Mouse (Mus musculus): ENCODE measurements around the gene Celf1. TPM values are rescaled to one million over a fixed set of nuclear protein-coding genes. Genes with fewer than 3 reads are reported as not detected.

Gene Celf1
- polyA plus RNA-seq, 1 experiment from 2014 or later: 119 TPM

DNA sequence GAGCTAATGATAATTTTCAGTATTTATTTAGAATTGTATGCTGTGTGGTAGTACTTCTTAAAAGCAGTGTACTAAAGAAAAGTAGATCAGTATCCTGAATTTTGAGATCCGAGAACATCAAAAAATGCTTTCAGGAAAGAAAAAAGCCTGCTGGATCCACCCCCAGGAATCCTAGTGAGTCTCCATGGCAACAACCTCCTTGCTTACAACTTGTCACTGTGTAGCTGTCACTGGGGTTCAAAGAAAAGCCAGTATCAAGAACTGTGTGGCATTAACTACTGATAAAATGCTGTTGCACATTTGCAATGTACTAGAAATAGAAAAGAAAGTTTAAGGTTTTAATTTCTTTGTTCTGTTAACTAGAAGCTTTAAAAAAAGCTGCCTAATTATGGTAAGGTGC, 15.9 kb downstream of the Celf1 start:
- DNase-seq (ENCODE audit: low spot score): no peak
- Histone ChIP-seq H3K27me3 (ENCODE audit: control insufficient read depth, insufficient read depth, low read length) (no peaks in the 10 kb centered on the region), H3K4me1 (replicated peaks; ENCODE audit: control insufficient read depth, insufficient read depth, low read length) (peaks cover 5% of the 10 kb centered on the region; the same call in 1 of the 2 replicates), H3K27ac (ENCODE audit: low read depth, low read length) (0 out of 2 replicates have a peak overlapping the region, but pooled peaks have one; percentile 15), H3K4me3 (ENCODE audit: low read depth, low read length) (no peak overlapping the region), H3K4me2 (ENCODE audit: low read depth, low read length, severe bottlenecking) (no peak overlapping the region), H3K36me3 (ENCODE audit: control insufficient read depth, insufficient read depth, low read length) (no peaks in the 10 kb centered on the region), H3K9me3 (ENCODE audit: control insufficient read depth, low read length) (no peaks in the 10 kb centered on the region), H3K9ac (ENCODE audit: low read length) (no peak overlapping the region)
- WGBS: 15% methylated on average over 1 of the region's 1 CpGs
- ATAC-seq (replicated peaks; ENCODE audit: low FRiP score): peak; percentile 63; the same call in 1 of the 2 replicates

DNA sequence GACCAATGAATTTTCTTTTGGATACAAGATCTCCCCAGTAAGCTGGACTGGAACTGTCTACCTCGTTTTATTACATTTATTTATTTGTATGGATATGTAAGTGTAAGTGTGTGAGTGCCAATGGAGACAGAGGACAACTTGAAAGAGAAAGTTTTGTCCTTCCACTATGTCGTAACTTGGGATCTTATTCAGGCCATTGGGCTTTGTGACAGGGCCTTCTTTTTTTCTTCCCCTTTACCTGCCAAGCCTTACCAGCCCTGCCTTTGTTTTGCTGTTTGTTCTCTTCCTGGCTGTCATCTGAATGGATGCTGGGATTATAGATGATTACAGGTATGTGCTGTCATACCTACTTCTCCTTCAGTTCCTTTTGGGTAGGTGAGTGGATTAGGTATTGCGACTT, 18.7 kb downstream of the Celf1 start:
- no peak for ATAC-seq (replicated peaks; ENCODE audit: low FRiP score)
- Histone ChIP-seq H3K27ac (ENCODE audit: low read depth, low read length) (no peak overlapping the region), H3K9me3 (ENCODE audit: control insufficient read depth, low read length) (no peaks in the 10 kb centered on the region), H3K4me1 (replicated peaks; ENCODE audit: control insufficient read depth, insufficient read depth, low read length) (peaks cover 5% of the 10 kb centered on the region; the same call in 1 of the 2 replicates), H3K27me3 (ENCODE audit: control insufficient read depth, insufficient read depth, low read length) (no peaks in the 10 kb centered on the region), H3K4me3 (ENCODE audit: low read depth, low read length) (no peak overlapping the region), H3K36me3 (ENCODE audit: control insufficient read depth, insufficient read depth, low read length) (no peaks in the 10 kb centered on the region), H3K9ac (ENCODE audit: low read length) (no peak overlapping the region), H3K4me2 (ENCODE audit: low read depth, low read length, severe bottlenecking) (no peak overlapping the region)
- WGBS: 90% methylated on average over 3 of the region's 3 CpGs
- DNase-seq (ENCODE audit: low spot score): no peak

DNA sequence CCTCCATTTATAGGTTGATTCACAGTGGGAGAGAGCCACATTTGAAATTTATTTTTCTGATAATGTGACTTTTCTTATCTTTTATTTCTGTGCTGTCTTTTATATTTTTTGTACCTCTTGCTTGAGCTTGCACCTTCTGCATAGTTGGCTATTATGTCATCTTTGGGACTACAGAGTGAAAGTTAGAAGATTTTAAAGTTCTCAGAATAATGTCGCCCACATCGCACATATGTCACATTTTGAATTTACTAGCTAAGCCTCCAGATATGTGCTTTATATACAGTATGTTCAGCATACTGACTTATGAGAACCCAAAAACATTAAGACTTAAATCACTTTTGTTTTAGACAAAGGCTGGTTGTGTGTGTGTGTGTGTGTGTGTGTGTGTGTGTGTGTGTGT, 19.8 kb downstream of the Celf1 start:
- Histone ChIP-seq H3K4me3 (ENCODE audit: low read depth, low read length) (no peak overlapping the region), H3K4me2 (ENCODE audit: low read depth, low read length, severe bottlenecking) (no peak overlapping the region), H3K4me1 (replicated peaks; ENCODE audit: control insufficient read depth, insufficient read depth, low read length) (peaks cover 8% of the 10 kb centered on the region), H3K36me3 (ENCODE audit: control insufficient read depth, insufficient read depth, low read length) (no peaks in the 10 kb centered on the region), H3K27ac (ENCODE audit: low read depth, low read length) (no peak overlapping the region), H3K9me3 (ENCODE audit: control insufficient read depth, low read length) (no peaks in the 10 kb centered on the region), H3K27me3 (ENCODE audit: control insufficient read depth, insufficient read depth, low read length) (no peaks in the 10 kb centered on the region), H3K9ac (ENCODE audit: low read length) (no peak overlapping the region)
- no peak for ATAC-seq (replicated peaks; ENCODE audit: low FRiP score)
- DNase-seq (ENCODE audit: low spot score): no peak
- WGBS: 95% methylated on average over 2 of the region's 2 CpGs

DNA sequence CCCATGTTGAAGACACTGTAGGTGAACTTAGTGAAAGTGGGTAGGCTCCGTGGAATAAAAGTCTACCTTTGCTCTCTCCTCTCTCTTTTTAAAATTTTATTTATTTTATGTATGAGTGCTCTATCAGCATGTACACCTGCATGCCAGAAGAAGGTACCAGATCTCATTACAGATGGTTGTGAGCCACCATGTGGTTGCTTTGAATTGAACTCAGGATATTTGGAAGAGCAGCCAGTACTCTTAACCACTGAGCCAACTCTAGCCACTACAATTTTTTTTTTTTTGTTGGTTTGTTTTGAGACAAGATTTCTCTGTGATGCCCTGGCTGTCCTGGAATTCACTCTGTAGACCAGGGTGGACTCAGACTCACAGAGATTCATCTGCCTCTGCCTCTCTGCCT, 23.1 kb downstream of the Celf1 start:
- Histone ChIP-seq H3K4me1 (replicated peaks; ENCODE audit: control insufficient read depth, insufficient read depth, low read length) (peaks cover 3% of the 10 kb centered on the region; the same call in 1 of the 2 replicates), H3K9me3 (ENCODE audit: control insufficient read depth, low read length) (no peaks in the 10 kb centered on the region), H3K27ac (ENCODE audit: low read depth, low read length) (no peak overlapping the region), H3K27me3 (ENCODE audit: control insufficient read depth, insufficient read depth, low read length) (no peaks in the 10 kb centered on the region), H3K9ac (ENCODE audit: low read length) (no peak overlapping the region), H3K4me3 (ENCODE audit: low read depth, low read length) (no peak overlapping the region), H3K4me2 (ENCODE audit: low read depth, low read length, severe bottlenecking) (no peak overlapping the region), H3K36me3 (ENCODE audit: control insufficient read depth, insufficient read depth, low read length) (no peaks in the 10 kb centered on the region)
- WGBS: 91% methylated on average over 1 of the region's 1 CpGs
- no peak for DNase-seq (ENCODE audit: low spot score)
- no peak for ATAC-seq (replicated peaks; ENCODE audit: low FRiP score)

DNA sequence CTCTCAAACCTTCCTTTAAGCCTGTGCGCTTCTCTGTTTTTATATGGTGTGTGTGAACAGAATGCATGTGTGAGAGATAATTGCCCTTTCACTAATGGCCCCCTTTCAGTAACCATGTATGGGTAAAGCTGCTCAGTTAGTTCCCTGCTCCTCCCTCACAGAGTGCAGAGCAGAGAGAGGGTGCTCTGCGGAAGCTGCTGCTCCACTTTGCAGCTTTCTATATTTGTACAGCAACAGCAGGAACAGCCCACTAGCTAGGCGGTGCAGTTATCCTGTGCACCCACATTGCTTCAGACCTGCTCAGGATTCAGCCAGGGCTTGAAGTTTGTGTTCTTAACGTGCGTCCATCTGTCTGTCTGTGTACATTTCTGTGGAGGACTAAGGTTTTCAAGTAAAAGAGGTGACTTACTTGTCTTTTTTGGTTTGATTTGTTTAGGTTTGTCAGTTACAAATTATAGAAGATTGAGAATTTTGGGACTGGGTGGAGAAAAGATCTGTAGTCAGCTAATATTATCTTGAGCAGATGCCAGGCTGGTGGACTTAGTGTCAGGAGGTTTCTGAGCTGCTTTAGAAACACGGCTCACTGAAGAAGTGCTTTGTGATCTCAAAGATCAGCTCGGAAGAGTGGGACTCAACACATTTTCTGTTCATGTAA, 24.8 kb downstream of the Celf1 start:
- no peak overlapping the region for H3K27ac ChIP-seq (ENCODE audit: low read depth, low read length)
- 80% methylated on average over 7 of the region's 7 CpGs for WGBS
- ATAC-seq (replicated peaks; ENCODE audit: low FRiP score): no peak

DNA sequence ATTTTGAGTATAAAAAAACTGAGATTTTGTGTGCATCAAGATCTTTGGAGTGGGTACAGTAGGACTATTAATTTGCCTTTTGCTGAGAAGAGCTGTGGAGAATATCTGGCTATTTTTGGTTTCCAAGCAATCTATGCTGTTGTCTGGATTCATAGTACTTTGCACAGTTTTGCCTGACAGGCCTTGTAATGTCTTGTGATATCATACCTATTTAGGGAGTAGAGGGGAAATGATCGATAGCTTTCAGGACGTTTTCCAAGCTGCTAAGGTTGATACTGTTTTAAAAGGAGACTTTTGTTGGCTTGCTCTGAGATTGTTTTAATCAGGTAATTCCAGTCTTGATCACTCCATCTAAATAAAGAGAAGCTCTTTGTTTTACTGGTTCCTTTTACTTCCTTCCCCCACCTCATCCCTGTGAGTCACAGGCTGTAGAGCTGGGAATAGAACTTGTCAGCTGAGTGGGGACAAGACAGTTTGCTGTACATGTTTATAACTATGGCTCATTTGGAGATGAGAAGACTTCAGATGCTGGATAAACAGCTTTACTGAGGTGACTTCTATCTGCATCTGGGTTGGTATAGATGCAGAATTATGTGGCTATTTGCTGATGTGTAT, 25.4 kb downstream of the Celf1 start:
- WGBS: 90% methylated on average over 2 of the region's 2 CpGs
- peaks cover 3% of the 10 kb centered on the region; the same call in 1 of the 2 replicates for H3K4me1 ChIP-seq (replicated peaks; ENCODE audit: control insufficient read depth, insufficient read depth, low read length)

More for the DNA sequence above, 24.8 kb downstream of the Celf1 start:
- peak; percentile 47 for DNase-seq (ENCODE audit: low spot score)
- no peak overlapping the region for H3K4me3 ChIP-seq (ENCODE audit: low read depth, low read length)
- H3K4me1 ChIP-seq (replicated peaks; ENCODE audit: control insufficient read depth, insufficient read depth, low read length): peaks cover 3% of the 10 kb centered on the region; the same call in 1 of the 2 replicates
- no peak overlapping the region for H3K9ac ChIP-seq (ENCODE audit: low read length)
- H3K27me3 ChIP-seq (ENCODE audit: control insufficient read depth, insufficient read depth, low read length): no peaks in the 10 kb centered on the region
- H3K9me3 ChIP-seq (ENCODE audit: control insufficient read depth, low read length): no peaks in the 10 kb centered on the region
- no peak overlapping the region for H3K4me2 ChIP-seq (ENCODE audit: low read depth, low read length, severe bottlenecking)
- no peaks in the 10 kb centered on the region for H3K36me3 ChIP-seq (ENCODE audit: control insufficient read depth, insufficient read depth, low read length)

DNA sequence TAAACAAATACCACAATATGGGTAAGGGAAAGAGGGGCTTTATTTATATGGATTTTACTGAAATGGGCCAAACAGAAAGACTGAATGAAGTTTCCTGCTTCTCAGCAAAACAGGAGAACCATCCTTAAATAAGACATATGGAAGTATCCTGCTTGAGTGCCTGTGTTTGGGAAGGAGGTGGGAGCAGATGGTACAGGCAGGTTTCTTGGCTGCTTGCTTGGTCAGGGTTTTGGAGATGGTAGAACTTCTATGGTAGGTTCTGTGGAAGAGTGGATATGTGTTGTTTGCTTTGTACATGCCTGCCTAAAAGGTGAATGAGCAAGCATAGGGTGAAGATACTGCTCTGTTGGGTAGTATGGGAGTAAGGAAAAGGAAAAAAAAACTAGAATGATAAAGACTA, 30.4 kb downstream of the Celf1 start:
- Histone ChIP-seq H3K27me3 (ENCODE audit: control insufficient read depth, insufficient read depth, low read length) (no peaks in the 10 kb centered on the region), H3K4me2 (ENCODE audit: low read depth, low read length, severe bottlenecking) (no peak overlapping the region), H3K36me3 (ENCODE audit: control insufficient read depth, insufficient read depth, low read length) (no peaks in the 10 kb centered on the region), H3K4me3 (ENCODE audit: low read depth, low read length) (no peak overlapping the region), H3K27ac (ENCODE audit: low read depth, low read length) (no peak overlapping the region), H3K4me1 (replicated peaks; ENCODE audit: control insufficient read depth, insufficient read depth, low read length) (no peaks in the 10 kb centered on the region), H3K9ac (ENCODE audit: low read length) (no peak overlapping the region), H3K9me3 (ENCODE audit: control insufficient read depth, low read length) (no peaks in the 10 kb centered on the region)
- ATAC-seq (replicated peaks; ENCODE audit: low FRiP score) (no peak), DNase-seq (ENCODE audit: low spot score) (no peak)

More for the DNA sequence above, 25.4 kb downstream of the Celf1 start:
- Histone ChIP-seq H3K27ac (ENCODE audit: low read depth, low read length) (no peak overlapping the region), H3K36me3 (ENCODE audit: control insufficient read depth, insufficient read depth, low read length) (no peaks in the 10 kb centered on the region), H3K4me2 (ENCODE audit: low read depth, low read length, severe bottlenecking) (no peak overlapping the region), H3K4me3 (ENCODE audit: low read depth, low read length) (no peak overlapping the region), H3K9me3 (ENCODE audit: control insufficient read depth, low read length) (no peaks in the 10 kb centered on the region), H3K27me3 (ENCODE audit: control insufficient read depth, insufficient read depth, low read length) (no peaks in the 10 kb centered on the region), H3K9ac (ENCODE audit: low read length) (no peak overlapping the region)
- ATAC-seq (replicated peaks; ENCODE audit: low FRiP score): no peak
- DNase-seq (ENCODE audit: low spot score): no peak

DNA sequence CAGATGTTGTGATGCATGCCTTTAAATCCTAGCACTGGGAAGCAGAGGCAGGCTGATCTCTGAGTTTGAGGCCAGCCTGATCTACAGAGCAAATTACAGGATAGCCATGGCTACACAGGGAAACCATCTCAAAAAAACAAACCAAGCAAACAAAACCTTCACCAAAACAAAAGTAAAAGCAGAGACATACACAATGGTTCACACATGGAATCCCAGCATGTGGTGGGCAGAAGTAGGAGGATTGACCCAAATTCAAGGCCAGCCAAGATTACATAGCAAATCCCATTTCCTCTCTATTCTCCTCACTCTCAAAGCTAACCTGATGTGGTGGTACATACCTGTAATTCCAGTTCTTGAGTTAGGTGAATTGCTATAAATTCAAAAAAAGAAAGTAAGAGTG, 33.9 kb downstream of the Celf1 start:
- Histone ChIP-seq H3K4me3 (ENCODE audit: low read depth, low read length) (no peak overlapping the region), H3K27me3 (ENCODE audit: control insufficient read depth, insufficient read depth, low read length) (no peaks in the 10 kb centered on the region), H3K4me2 (ENCODE audit: low read depth, low read length, severe bottlenecking) (no peak overlapping the region), H3K27ac (ENCODE audit: low read depth, low read length) (no peak overlapping the region), H3K36me3 (ENCODE audit: control insufficient read depth, insufficient read depth, low read length) (no peaks in the 10 kb centered on the region), H3K9ac (ENCODE audit: low read length) (no peak overlapping the region), H3K4me1 (replicated peaks; ENCODE audit: control insufficient read depth, insufficient read depth, low read length) (no peaks in the 10 kb centered on the region), H3K9me3 (ENCODE audit: control insufficient read depth, low read length) (no peaks in the 10 kb centered on the region)
- DNase-seq (ENCODE audit: low spot score) (no peak), ATAC-seq (replicated peaks; ENCODE audit: low FRiP score) (no peak)

Measured in forebrain, embryonic 11.5 days (tissue).